Mouse (Mus musculus) spleen, postnatal 4 days (tissue): ENCODE data around the gene Spag17.
"Not testable (repeated sequence)": the region's sequence is repeated elsewhere in the genome, so short reads cannot be mapped to it uniquely, and the experiment has no call there.

ENCODE experiments used
- DNase-seq, 2 experiments: peaks; one replicate each; pipeline ENCODE4 v3.0.0; 2022; ENCODE audit warnings: low spot score in 2 of 2

The Spag17 gene

DNA sequence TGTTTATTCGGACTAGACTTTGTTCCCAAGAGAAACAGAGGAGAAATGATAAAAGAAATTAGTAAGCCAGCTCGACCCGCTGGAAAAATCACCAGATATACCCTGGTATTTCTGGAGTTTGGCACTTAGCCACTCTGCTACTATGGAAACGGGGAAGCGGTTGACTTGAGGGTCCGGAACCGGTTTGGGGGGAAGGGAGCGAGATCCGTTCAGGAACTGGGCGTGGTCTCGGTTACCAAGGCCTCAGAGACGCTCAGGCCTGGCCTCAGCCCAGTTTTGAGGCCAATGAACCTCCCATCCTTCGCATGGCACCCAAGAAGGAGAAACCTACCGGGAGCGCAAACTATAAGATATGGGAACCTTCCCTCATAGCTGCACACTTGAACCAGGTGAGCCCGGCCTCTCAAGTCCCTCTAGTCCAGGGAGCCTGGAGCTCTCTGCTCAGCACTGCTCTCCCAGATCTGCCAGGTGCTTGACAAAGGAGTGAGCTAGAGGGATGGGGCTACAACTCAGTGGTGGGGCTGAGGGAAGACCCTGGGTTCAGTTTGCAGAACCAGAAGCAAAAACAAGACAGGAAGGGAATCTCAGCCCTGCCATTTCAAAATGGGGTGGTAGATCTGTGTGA, at the start of gene Spag17:
Spag17 (plus strand) TSS at position 220 of the 625 bp plus-strand sequence.
- no peak for DNase-seq

DNA sequence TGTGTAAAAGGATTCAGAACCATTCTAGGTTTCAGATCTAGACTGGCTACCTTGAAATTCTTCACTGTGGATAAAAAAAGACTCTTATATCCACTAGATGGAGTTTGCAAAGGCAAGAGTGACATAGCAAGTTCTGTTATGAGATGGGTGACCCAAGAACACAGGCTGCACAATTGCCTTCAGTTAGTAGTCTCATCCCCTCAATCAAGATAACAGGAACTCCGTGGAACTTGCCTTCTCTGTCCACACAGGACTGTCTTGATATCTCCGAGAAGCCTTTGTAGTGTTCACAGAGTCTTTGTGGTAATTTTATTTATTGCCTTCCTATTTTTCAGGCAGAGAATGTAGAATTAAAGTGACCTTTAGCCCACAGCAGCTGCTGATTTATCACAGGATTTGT, 42.9 kb upstream of the Spag17 start:
- no peak for DNase-seq

- no peak for DNase-seq
Observed at GRCm38 (mm10) chr3:99842808-99843207, 42.4 kb upstream of the Spag17 start.

DNA sequence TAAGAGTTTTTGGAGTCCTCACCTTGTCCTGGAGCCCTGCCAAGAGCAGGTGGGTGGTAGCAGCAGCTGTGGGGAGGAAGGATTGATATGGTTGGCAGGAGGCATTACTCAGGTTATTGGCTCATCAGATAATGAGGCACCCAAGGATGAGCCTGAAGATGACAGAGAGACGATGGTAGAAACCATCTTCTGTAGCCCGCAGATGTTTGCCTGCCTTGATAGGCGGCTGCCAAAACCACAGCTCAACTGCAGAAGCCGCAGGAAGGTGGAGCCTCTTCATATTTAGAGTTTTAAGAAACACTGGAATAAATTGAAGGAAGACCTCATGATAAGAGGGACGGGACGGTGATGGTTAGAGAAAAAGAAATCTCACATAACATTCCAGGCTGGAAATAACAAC, 42.0 kb upstream of the Spag17 start:
- no peak for DNase-seq

DNA sequence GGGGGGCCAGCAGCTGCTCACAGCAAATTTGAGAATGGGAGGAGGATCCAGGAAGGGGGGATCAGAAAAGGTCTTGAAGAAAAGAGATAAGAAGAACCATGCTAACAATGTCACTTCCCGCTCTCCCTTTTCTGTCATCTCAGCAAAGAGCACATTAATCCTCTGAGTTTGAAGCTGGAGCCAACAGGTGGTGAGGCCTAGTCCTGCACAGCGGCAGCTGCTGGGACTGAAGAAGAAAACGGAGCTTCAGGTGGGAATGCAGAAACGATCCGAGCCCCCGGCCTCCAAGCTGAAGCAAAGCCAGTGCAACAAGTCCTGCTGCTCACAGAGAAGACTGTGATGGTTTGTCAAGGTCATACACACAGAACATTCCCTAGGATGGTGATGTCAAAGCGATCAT, 34.3 kb upstream of the Spag17 start:
- no peak for DNase-seq

DNA sequence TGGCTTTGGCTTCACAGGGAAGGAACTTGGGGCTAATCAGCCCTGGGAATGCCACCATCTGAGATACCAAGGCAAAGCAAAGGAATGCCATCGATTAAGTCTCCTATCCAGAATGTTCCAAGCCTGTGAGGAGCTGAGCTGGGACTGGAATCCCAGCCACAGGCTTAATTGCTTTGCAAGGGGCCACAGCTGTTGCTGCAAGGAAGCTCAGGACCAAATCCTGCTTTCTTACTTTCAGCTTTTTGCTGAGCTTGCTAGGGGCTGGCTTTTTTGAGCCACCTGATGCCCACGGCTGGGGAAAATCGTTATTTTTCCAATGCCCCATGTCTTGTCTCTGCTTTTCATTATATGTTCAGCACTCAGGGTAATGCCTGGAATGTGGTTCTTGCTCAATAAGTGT, 30.6 kb upstream of the Spag17 start:
- no peak for DNase-seq

- no peak for DNase-seq
Observed at GRCm38 (mm10) chr3:99858922-99859321, 26.3 kb upstream of the Spag17 start.

DNA sequence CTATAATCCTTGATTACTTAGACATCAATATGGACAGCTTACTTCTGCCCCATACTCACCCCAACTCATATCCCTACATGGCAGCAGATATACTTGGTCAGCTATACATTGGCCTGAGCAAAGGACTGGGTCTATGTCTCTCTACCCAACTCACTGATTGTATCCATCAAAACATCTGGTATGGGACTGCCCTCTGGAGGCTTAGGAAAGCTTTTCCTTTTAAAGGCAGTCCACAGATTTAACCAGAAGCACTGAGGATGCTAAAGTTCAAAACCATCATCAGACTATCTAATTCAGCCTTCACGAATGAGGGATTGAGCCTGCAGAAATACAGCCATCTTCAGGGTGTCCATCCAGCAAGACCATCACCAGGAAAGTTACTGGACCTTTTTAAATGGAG, 20.5 kb upstream of the Spag17 start:
- no peak for DNase-seq

GRCm38 (mm10) chr3:99875137-99875536, 10.1 kb upstream of the Spag17 start:
- no peak for DNase-seq

GRCm38 (mm10) chr3:99881498-99881897, 3.7 kb upstream of the Spag17 start:
- no peak for DNase-seq

DNA sequence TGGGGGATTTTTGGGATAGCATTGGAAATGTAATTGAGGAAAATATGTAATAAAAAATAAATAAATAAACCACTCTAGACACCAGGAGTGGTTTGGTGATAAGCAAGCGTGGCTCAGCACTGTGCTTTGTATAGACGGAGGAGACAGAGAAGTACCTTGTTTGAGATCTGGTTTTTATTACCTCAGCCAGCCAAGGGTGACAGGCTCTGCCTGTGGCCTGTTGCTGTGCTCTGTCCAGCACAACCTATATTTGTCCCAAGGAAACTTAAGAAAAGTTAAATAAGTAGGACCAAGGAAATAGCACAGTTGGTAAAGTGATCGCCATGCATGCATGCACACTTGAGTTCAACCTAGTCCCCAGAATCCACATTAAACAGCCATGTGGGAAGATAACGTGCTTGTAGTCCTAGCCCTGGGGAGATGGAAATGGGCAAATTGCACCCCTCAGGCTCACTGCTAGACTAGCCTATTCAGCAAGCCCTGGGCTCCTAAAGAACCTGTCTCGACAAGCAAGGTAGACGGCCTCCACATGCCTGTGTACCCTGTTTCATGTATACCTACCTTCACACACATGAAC, 1.1 kb upstream of the Spag17 start:
- DNase-seq = no peak

DNA sequence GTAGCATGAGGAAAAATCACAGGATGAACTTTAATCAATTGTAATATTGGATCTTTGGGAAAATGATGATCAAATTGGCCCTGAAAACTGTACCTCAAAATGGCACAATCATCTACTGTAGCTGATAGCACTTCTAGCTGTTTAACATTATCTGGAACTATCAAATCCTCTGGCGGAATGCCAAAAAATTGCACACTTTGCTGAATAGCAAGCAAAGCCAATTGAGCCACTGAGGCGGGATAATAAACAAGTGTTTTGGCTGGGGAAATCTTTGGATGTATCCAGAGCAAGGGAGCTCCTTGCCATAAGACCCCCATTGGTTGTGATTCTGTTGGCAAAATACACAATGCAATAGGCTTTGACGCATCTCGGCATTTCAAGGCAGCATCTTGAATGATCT, 9.5 kb downstream of the Spag17 start:
- not testable (repeated sequence) for DNase-seq

DNA sequence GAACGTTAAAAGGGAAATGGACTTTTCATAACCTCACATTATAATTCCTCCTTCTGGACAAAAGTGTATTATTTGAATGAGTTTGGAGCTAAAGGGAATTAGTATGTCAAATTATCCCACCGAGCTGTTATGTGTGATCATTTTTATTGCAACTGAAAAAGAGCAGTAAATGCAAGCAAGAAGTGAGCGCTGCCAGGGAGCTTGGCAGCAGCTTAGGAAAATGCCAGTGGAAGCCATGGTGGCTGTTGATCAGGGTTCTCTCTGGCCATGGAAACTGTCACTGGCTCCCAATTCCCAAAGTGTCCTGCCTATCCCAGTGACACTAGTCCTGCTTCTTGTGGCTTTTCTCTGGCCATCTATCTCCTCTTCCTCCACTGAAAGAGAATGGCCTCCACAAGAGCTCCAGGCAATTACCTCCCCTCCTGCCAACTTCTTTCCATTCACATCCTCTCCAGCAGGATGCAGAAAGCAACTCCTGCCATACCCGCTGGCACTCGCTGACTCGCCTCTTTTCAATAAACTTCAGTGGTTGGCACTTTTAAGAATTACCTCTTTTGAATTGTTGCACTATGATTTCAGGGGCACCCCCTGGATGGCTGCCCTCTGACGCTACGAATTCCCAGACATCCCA, 28.7 kb downstream of the Spag17 start:
- no peak for DNase-seq

DNA sequence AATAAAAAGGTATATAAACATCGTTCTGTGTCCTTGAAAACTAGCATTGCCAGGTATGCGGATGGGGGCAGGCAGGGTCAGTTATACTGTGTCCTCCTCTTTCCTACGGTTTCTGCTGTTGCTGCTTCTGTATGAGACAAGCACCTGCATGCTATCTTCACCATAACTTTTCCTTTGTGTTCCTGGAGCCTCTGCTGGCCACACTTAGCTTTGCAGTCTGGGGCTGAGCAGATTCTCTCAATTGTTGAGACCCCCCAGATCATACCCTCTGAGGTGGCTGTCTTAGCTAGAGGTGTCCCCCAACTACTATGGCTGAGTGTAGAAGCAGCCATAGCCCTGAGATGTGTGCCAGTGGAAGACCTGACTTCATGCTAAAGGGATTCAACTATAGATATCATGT, 37.7 kb downstream of the Spag17 start:
- DNase-seq = no peak

- DNase-seq = no peak
Observed at GRCm38 (mm10) chr3:99930920-99931620, 45.9 kb downstream of the Spag17 start.

- no peak for DNase-seq
Observed at GRCm38 (mm10) chr3:99936159-99936558, 51.0 kb downstream of the Spag17 start.

DNA sequence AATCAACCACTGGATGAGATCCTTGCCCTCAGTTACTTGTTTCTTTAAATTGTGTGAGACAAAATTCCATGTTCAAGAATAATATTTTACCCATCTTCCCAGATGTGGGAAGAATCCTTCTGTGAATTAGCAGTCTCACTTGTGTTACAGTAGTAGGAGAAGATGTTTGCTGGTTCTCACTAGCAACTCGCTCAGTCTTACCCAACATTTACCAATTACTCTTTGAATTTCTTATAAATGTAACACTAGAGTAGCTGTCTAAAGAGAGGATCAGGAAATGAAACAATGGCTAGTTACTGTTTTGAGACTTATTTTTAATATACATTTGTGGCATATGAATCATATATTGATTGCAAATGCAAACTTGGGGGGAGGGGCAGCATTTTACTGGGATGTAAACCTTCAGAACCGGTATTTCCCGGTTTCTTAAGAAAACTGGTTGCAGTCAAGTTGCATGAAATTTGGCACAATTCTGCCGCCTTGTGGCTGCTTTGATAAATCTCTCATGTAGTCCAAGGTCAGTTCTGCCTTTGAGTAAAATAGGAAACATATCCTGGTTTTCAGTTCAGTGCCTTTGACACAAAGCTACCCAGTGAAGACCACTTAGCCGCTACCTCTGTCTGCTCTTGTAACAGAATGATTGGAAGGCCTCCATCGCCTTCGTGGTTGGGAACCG, 53.5 kb downstream of the Spag17 start:
- no peak for DNase-seq

DNA sequence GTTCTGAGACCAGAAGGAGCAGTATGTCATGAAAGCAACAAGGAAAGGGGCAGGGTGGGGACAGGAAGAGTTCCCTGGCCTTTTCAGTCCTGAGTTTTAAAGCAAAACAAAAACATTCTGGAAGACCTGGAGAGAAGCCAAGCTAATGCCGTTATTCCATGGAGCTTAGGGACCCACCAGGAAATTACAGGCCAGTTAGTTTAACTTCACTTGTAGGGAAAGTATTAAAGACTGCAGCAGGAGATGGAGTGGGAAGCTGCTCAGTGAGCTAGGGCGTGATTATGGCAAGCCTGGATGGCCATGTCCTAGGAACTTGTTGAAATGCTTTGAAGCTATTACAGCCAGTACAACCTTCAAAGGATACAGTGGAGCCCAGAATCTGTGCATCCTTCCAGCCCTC, 60.0 kb downstream of the Spag17 start:
- no peak for DNase-seq

- no peak for DNase-seq
Observed at GRCm38 (mm10) chr3:99954039-99954602, 68.9 kb downstream of the Spag17 start.

GRCm38 (mm10) chr3:99956517-99956916, 71.3 kb downstream of the Spag17 start:
- DNase-seq = no peak

- DNase-seq = no peak
Observed at GRCm38 (mm10) chr3:99959805-99960485, 74.7 kb downstream of the Spag17 start.
